In genomic region chr17:4894756-4895330, GRCm38 (mm10) we compare ENCODE assay signal across 7 mouse cellular contexts.
DNase-seq lines count a peak whose midpoint lies in the region; TF ChIP-seq lines count a peak whose summit lies in the region.
"Not testable (repeated sequence)": the region's sequence is repeated elsewhere in the genome, so short reads cannot be mapped to it uniquely, and the experiment has no call there.

No protein-coding gene starts in this region.

- not testable (repeated sequence) for TF ChIP-seq POLR2A in liver, adult 2 months (IDR thresholded peaks at IDR 0.05; ENCODE audit: extremely low read depth, insufficient read depth, low read length)

- H3K27ac ChIP-seq in liver, adult 2 months (replicated peaks; ENCODE audit: insufficient read depth, low read depth, low read length), result not testable (repeated sequence)

- peak; percentile 78 for DNase-seq in heart, adult 11 months
- peak; percentile 2 for DNase-seq in heart, postnatal 4 days
- DNase-seq in kidney, adult 11 months, result peak; percentile 39
- peak; percentile 34 to 38 for DNase-seq in kidney, adult 8-10 months
- peak; percentile 15 to 49 for DNase-seq in kidney, postnatal 36 days
- DNase-seq in liver, adult 2 months (ENCODE audit: extremely low read depth, low read depth, low spot score), result peak; percentile 43
- DNase-seq in yolk sac, embryonic 10.5 days (ENCODE audit: low spot score), result peak; percentile 40

- not testable (repeated sequence) for H3K9ac ChIP-seq in liver, adult 2 months (ENCODE audit: low read depth, low read length)

- not testable (repeated sequence) for H3K27me3 ChIP-seq in liver, adult 2 months (ENCODE audit: control insufficient read depth, insufficient read depth, low read length)

- not testable (repeated sequence) for H3K4me3 ChIP-seq in liver, adult 2 months (ENCODE audit: insufficient read depth, low read depth, low read length)

- not testable (repeated sequence) for H3K4me1 ChIP-seq in liver, adult 2 months (ENCODE audit: control insufficient read depth, insufficient read depth, low read length)

- not testable (repeated sequence) for TF ChIP-seq CTCF in liver, adult 2 months (IDR thresholded peaks at IDR 0.05; ENCODE audit: low read depth, low read length)

- H3K79me2 ChIP-seq in liver, adult 2 months (ENCODE audit: control insufficient read depth, insufficient read depth, low read length), result not testable (repeated sequence)

- 86% methylated on average over 10 of the region's 10 CpGs for WGBS in liver, adult 2 months

- not testable (repeated sequence) for H3K36me3 ChIP-seq in liver, adult 2 months (ENCODE audit: control insufficient read depth, insufficient read depth, low read length)

Comparison
In these comparisons a context has a peak if more than half of its experiments do, and no peak if none do; other contexts are left out.
1. DNase-seq: peak in every context shown above with its lines; median percentile 78 in heart, adult 11 months; 43 in liver, adult 2 months; 40 in yolk sac, embryonic 10.5 days; 39 in kidney, adult 11 months; 36 in kidney, adult 8-10 months; 32 in kidney, postnatal 36 days; 2 in heart, postnatal 4 days.